ENCODE assay signal across 24 mouse cellular contexts in the genomic region with DNA sequence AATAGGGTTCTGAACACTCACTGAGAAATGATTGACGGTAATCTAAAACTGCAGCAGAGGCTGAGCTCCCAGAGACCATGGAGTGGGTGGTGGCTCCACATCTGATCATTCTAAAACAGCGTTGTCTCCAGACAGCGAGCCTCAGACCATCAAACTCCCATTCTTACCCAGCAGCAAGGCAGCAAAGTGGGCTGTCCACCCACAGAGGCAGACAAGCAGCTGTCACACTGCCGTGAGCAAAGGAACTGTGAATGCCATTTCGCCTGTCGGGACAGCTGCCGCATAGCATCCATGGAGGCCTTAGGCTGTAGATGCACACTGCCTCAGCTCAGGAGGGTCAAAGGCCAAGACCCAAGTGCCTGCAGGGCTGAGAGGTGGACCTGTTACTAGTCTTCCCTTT.
A peak's percentile ranks its signal among the peaks of the same experiment; 100 is the strongest.
DNase-seq lines count a peak whose midpoint lies in the region; ATAC-seq lines count a peak whose summit lies in the region.
"Had no signal": no experiment of that assay in that cellular context is flagged by ENCODE, and none has a peak within 500 bp of the region (broad histone marks: within the 10 kb centered on the region; RNA-seq: fewer than 3 reads in every experiment).

No protein-coding gene starts in this region.

- ATAC-seq in frontal cortex, adult (ENCODE audit: low TSS enrichment): peak; percentile 84
- ATAC-seq in monocyte, adult 5-6 weeks (replicated peaks; ENCODE audit: insufficient number of reproducible peaks, low FRiP score, low TSS enrichment, poor library complexity, severe bottlenecking): no peak
- ATAC-seq: forebrain, embryonic 13.5 days; hindbrain, postnatal 0 days; intestine, embryonic 15.5 days; Patski had no signal

- no peak for DNase-seq in frontal cortex, postnatal 10 days (ENCODE audit: low spot score in 2 of 2)
- DNase-seq in layer of hippocampus, adult 9-11 months: peak; percentile 11
- no peak for DNase-seq in layer of hippocampus, adult 11-12 months (ENCODE audit: low spot score)
- DNase-seq in right cerebral cortex, adult 18-20 months: peak; percentile 44
- DNase-seq in right cerebral cortex, postnatal 4 days: no peak
- peak; percentile 25 to 29 for DNase-seq in right cerebral cortex, postnatal 36 days (ENCODE audit: low spot score in 2 of 2)
- DNase-seq: adrenal gland, postnatal 14 days; cerebellum, adult 11-12 months; cerebellum, adult 9-11 months; gastrocnemius, postnatal 14 days; heart, postnatal 14 days; kidney, adult 2 months; kidney, postnatal 4 days; lung, embryonic 14.5 days; lung, postnatal 14 days; midbrain, embryonic 14.5 days; thymus, adult 18-20 months; thymus, postnatal 25 days had no signal

Comparison
In these comparisons a context has a peak if more than half of its experiments do, and no peak if none do; other contexts are left out.
1. DNase-seq: peak in layer of hippocampus, adult 9-11 months (single experiment), right cerebral cortex, adult 18-20 months (single experiment) and right cerebral cortex, postnatal 36 days (2 of 2); none in frontal cortex, postnatal 10 days (0 of 2), layer of hippocampus, adult 11-12 months (single experiment) and right cerebral cortex, postnatal 4 days (single experiment).